Mouse (Mus musculus): ENCODE measurements around the gene Sema3f. TPM values are rescaled to one million over a fixed set of nuclear protein-coding genes. Genes with fewer than 3 reads are reported as not detected.

Sema3f gene
- polyA plus RNA-seq, 1 experiment, result 29.1 TPM

DNA sequence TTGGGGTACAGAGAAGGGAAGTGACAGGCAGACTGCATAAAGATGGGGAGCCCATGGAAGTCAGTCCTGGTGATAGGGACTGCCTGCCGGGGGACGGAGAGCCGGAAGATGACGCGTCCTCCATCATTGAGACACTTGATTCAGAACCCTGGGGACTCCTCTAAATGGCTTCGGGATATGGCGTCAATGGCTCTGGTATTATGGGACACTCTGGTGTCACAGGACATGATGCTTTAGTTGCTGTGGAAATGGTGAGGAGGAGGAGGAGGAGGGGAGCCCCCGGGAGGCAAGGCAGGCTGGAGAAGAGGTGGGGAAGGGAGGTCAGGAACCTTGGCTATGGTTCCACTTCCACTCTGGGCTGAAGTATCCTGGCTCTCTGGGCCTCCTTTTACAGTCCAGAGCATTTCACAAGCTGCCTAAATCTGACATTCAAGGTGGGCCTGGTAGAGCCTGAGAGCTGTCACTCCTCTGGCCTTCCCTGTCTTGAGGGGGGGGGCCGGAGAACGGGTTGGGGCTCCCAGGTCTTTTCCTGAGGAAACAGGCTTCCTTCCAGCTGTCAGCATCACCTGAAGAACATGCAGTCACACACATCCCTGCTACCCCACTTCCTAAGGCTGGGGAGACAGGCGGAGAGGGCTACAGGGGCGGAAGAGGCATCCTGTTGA lies 14.7 kb downstream of the Sema3f start:
- no peaks in the 10 kb centered on the region for H3K4me1 ChIP-seq (ENCODE audit: control insufficient read depth, insufficient read depth, low read length)
- no peak overlapping the region for H3K27ac ChIP-seq (ENCODE audit: insufficient read depth, low read length)
- H3K4me3 ChIP-seq (ENCODE audit: insufficient read depth, low read length), result no peak overlapping the region
- TF ChIP-seq POLR2A (IDR thresholded peaks at IDR 0.05; ENCODE audit: extremely low read depth, insufficient read depth, low read length), result no peak
- no peak for TF ChIP-seq CTCF (IDR thresholded peaks at IDR 0.05; ENCODE audit: extremely low read depth, insufficient read depth, low read length)

- H3K4me3 ChIP-seq (ENCODE audit: insufficient read depth, low read length), result no peak overlapping the region
- no peak for TF ChIP-seq CTCF (IDR thresholded peaks at IDR 0.05; ENCODE audit: extremely low read depth, insufficient read depth, low read length)
- no peak for TF ChIP-seq POLR2A (IDR thresholded peaks at IDR 0.05; ENCODE audit: extremely low read depth, insufficient read depth, low read length)
- H3K4me1 ChIP-seq (ENCODE audit: control insufficient read depth, insufficient read depth, low read length), result no peaks in the 10 kb centered on the region
- no peak overlapping the region for H3K27ac ChIP-seq (ENCODE audit: insufficient read depth, low read length)
These were observed 15.6 kb downstream of the Sema3f start for GRCm38 (mm10) chr9:107694627-107695026.

- H3K27ac ChIP-seq (ENCODE audit: insufficient read depth, low read length), result no peak overlapping the region
- H3K4me1 ChIP-seq (ENCODE audit: control insufficient read depth, insufficient read depth, low read length), result no peaks in the 10 kb centered on the region
- TF ChIP-seq POLR2A (IDR thresholded peaks at IDR 0.05; ENCODE audit: extremely low read depth, insufficient read depth, low read length), result no peak
- TF ChIP-seq CTCF (IDR thresholded peaks at IDR 0.05; ENCODE audit: extremely low read depth, insufficient read depth, low read length), result no peak
- no peak overlapping the region for H3K4me3 ChIP-seq (ENCODE audit: insufficient read depth, low read length)
These were observed 16.8 kb downstream of the Sema3f start for GRCm38 (mm10) chr9:107693433-107693987.

DNA sequence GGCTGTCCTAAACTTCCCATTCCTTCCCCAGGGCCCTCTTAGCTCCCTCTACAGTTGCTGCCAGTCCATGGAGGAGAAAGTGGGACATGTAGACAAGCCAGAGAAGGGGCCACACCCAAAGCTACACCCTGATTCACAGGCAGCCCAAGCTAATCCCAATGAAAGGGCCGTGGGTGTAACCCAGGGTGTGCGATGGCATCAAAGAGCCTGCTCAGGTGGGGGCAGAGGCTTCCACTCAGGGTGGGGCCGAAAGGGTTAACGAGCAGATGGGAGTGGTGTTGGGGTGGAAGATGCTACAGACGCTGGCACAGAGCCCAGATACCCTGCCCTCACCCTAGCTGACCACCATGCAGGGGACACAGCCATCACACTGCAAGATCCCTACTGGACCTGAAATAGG lies 17.5 kb downstream of the Sema3f start:
- no peak overlapping the region for H3K4me3 ChIP-seq (ENCODE audit: insufficient read depth, low read length)
- TF ChIP-seq POLR2A (IDR thresholded peaks at IDR 0.05; ENCODE audit: extremely low read depth, insufficient read depth, low read length) (no peak), CTCF (IDR thresholded peaks at IDR 0.05; ENCODE audit: extremely low read depth, insufficient read depth, low read length) (no peak)
- no peak overlapping the region for H3K27ac ChIP-seq (ENCODE audit: insufficient read depth, low read length)
- no peaks in the 10 kb centered on the region for H3K4me1 ChIP-seq (ENCODE audit: control insufficient read depth, insufficient read depth, low read length)

- Histone ChIP-seq H3K4me1 (ENCODE audit: control insufficient read depth, insufficient read depth, low read length) (no peaks in the 10 kb centered on the region), H3K27ac (ENCODE audit: insufficient read depth, low read length) (no peak overlapping the region), H3K4me3 (ENCODE audit: insufficient read depth, low read length) (no peak overlapping the region)
- TF ChIP-seq CTCF (IDR thresholded peaks at IDR 0.05; ENCODE audit: extremely low read depth, insufficient read depth, low read length) (no peak), POLR2A (IDR thresholded peaks at IDR 0.05; ENCODE audit: extremely low read depth, insufficient read depth, low read length) (no peak)
These were observed 19.9 kb downstream of the Sema3f start for GRCm38 (mm10) chr9:107690391-107690790.

- TF ChIP-seq POLR2A (IDR thresholded peaks at IDR 0.05; ENCODE audit: extremely low read depth, insufficient read depth, low read length), result no peak
- Histone ChIP-seq H3K4me3 (ENCODE audit: insufficient read depth, low read length) (no peak overlapping the region), H3K4me1 (ENCODE audit: control insufficient read depth, insufficient read depth, low read length) (no peaks in the 10 kb centered on the region), H3K27ac (ENCODE audit: insufficient read depth, low read length) (no peak overlapping the region)
These were observed 21.3 kb downstream of the Sema3f start for GRCm38 (mm10) chr9:107688939-107689338.

DNA sequence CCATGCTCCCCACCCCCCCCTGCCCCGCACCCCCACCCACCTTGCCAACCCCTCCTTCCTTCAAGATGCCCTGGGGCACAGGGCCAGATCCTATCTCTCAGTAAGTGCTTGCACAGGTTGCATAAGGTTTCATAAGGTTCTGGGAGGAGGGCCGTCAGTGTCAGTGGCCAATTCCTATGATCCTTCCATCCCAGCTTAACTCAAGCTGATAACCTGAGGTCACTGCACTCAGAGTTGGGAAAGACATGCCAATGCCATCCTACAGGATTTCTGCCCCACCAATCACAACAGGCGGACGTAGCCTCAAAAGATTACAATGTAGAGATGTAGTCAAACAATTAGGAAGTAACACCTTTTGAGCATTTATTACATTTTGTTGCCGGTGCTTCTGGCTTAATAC lies 21.9 kb downstream of the Sema3f start:
- TF ChIP-seq POLR2A (IDR thresholded peaks at IDR 0.05; ENCODE audit: extremely low read depth, insufficient read depth, low read length) (no peak), CTCF (IDR thresholded peaks at IDR 0.05; ENCODE audit: extremely low read depth, insufficient read depth, low read length) (no peak)
- H3K4me1 ChIP-seq (ENCODE audit: control insufficient read depth, insufficient read depth, low read length), result no peaks in the 10 kb centered on the region

GRCm38 (mm10) chr9:107685231-107685981 lies 24.9 kb downstream of the Sema3f start:
- TF ChIP-seq POLR2A (IDR thresholded peaks at IDR 0.05; ENCODE audit: extremely low read depth, insufficient read depth, low read length) (no peak), CTCF (IDR thresholded peaks at IDR 0.05; ENCODE audit: extremely low read depth, insufficient read depth, low read length) (peak; percentile 51)
- Histone ChIP-seq H3K4me3 (ENCODE audit: insufficient read depth, low read length) (no peak overlapping the region), H3K4me1 (ENCODE audit: control insufficient read depth, insufficient read depth, low read length) (no peaks in the 10 kb centered on the region), H3K27ac (ENCODE audit: insufficient read depth, low read length) (no peak overlapping the region)

More for the DNA sequence above, 21.9 kb downstream of the Sema3f start:
- Histone ChIP-seq H3K27ac (ENCODE audit: insufficient read depth, low read length) (no peak overlapping the region), H3K4me3 (ENCODE audit: insufficient read depth, low read length) (no peak overlapping the region)

DNA sequence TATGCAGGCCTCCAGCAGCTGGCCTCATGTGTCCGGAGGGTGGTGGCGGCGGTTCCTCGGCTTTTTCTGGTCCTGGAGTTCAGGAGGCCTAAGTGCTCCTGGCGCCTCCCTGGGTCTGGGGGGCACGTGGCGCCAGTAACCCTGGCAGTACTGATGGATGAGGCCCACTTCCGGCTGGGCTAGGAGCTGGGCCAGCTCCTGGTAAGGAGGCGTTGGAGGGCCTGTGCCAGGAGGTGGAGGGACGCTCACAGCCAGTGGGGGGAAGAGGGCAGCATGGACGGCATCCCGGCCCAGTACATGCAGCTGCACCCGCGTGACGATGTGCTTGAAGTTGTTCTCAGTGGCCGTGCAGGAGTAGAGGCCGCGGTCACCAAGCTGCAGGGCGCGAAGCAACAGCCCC lies 27.9 kb downstream of the Sema3f start:
- H3K4me1 ChIP-seq (ENCODE audit: control insufficient read depth, insufficient read depth, low read length), result no peaks in the 10 kb centered on the region
- TF ChIP-seq CTCF (IDR thresholded peaks at IDR 0.05; ENCODE audit: extremely low read depth, insufficient read depth, low read length), result no peak
- TF ChIP-seq POLR2A (IDR thresholded peaks at IDR 0.05; ENCODE audit: extremely low read depth, insufficient read depth, low read length), result no peak
- no peak overlapping the region for H3K27ac ChIP-seq (ENCODE audit: insufficient read depth, low read length)
- H3K4me3 ChIP-seq (ENCODE audit: insufficient read depth, low read length), result no peak overlapping the region

DNA sequence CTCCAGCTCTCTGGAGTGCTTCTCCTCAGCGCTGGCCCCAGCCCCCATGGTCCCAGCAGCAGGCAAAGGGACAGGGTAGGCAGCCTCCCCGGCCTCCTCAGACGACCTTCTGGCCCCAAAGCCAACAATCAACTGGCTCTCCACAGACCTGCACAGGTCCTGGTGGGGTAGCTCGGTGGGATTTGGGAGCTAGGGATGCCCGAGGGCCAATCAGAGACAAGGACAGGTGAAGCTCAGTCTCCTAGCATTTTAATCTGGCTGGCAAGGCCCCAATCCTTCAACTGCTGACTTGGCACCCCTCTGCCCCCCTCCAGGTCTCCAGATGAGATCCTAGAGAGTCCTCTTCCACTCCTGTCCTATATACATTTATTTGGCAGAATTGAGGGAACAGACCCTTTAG lies 30.8 kb downstream of the Sema3f start, which contains the start of gene Gnat1:
Gene Gnat1 (minus strand): TSS at position 212 of the 400 bp plus-strand sequence.
- H3K4me3 ChIP-seq (ENCODE audit: insufficient read depth, low read length), result no peak within 1 kb of the TSS
- H3K4me1 ChIP-seq (ENCODE audit: control insufficient read depth, insufficient read depth, low read length), result no peaks in the 10 kb centered on the region
- TF ChIP-seq POLR2A (IDR thresholded peaks at IDR 0.05; ENCODE audit: extremely low read depth, insufficient read depth, low read length), result no peak
- TF ChIP-seq CTCF (IDR thresholded peaks at IDR 0.05; ENCODE audit: extremely low read depth, insufficient read depth, low read length), result no peak
- no peak within 1 kb of the TSS for H3K27ac ChIP-seq (ENCODE audit: insufficient read depth, low read length)

Data from cortical plate, adult 2 months (tissue).